Mouse (Mus musculus) erythroid progenitor cell, adult 5-6 weeks (primary cell): Measurements from ENCODE around the gene Mmp11. TPM values are rescaled to one million over a fixed set of nuclear protein-coding genes. Genes with fewer than 3 reads are reported as not detected.
"Not testable (repeated sequence)": the region's sequence is repeated elsewhere in the genome, so short reads cannot be mapped to it uniquely, and the experiment has no call there.

Source experiments
- ATAC-seq: replicated peaks from 2 replicates; pipeline ENCODE4 v1.8.0; 2016; ENCODE audit warnings: moderate number of reproducible peaks, mild to moderate bottlenecking, moderate TSS enrichment, inconsistent platforms; ENCODE audit not compliant: poor library complexity, low FRiP score, severe bottlenecking
- total RNA-seq, 2 experiments: library from RNA; stranded (forward) in 1 of 2; stranded (reverse) in 1 of 2; fragments of 150-400 nt in 1 of 2; fragments of 186-747, 209-891 nt in 1 of 2; gene quantifications; 2 replicates each; pipeline versions ENCODE4 v1.2.3 to v1.2.4; 2015 to 2017; ENCODE audit warnings: low replicate concordance in 2 of 2

Mmp11 gene
- total RNA-seq, 2 experiments from 2014 or later, result 0.68 TPM; not detected in 1

DNA sequence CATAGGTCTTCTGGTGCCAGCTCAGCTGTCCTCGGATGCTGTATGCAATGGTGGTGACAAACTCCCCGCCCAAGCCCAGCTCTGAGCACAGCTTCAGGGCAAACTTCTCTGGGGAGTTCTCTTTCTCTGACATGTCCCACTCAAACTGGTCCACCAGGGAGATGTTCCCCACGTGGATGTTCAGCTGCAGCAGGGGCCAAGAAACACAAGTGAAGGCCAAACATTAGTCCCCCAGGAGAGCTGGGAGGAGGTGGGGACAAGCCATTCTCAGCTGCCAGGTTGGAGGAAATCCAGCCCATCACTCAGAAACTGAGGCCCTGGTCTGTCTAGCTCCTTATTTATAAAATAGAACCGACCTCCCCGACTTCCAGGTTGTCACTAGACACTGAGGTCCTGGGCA, 31.9 kb downstream of the Mmp11 start:
- ATAC-seq, result no peak

DNA sequence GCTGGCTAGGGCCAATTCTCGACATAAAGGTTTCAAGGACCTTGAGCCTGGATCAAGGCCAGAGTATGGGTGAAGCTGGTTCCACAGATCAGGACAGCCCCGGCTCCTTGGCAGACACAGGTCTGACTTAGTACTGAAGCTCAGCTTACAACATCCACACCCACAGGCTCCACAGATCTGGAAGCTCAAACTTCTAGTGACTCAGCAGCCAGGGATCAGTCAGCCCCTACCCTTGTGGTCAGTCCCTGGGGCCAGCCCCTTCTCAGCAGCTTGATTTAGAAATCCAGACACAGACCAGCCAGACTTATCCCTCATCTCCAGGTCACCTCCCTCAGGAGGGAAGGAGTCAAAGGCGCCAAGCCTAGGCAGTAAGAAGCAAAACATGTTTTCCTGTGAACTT, 37.5 kb downstream of the Mmp11 start:
- no peak for ATAC-seq

DNA sequence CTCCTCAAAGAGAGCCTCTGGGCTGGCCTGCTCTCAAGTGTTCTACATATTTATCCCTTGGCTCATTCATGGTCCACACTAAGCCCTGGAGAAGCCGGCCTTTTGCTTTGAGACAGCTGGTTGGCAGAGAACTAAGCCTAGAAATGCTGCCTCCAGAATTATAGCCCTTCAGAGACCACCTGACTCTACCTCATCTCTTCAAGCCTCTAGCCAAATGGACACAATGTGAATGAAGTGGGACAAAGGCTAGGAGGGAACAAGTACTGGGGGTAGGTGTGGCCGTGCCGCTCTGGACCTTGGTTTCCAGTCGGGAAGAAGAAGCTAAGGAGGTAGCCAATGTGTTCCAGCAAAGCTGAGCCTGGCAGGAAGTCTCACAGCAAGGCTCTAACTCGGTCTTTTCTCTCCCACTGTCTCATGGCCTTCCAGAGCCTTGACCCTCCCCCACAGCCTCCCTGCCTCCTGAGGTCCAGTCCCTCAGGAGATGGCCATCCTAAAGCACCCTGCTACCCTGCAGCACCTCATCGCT, 38.2 kb downstream of the Mmp11 start:
- no peak for ATAC-seq

DNA sequence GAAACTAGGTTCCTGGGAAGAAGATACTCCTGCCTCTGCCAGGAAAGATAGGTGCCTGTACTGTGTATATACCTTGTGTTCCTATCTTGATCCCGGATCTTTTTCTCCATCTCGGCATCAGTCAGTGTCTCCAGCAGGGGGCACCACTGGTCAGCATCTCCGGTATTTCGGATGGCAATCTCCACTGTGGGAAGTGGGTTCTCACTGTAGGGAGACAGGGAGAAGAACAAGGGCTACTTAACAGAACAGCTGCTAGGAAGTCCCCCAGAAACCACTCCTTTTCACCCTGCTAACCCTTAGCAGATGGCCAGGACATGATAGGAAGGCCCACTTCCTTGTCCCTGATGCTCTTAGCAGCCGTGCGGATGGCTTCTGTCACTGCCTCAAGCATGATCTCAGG, 38.9 kb downstream of the Mmp11 start:
- ATAC-seq, result no peak

DNA sequence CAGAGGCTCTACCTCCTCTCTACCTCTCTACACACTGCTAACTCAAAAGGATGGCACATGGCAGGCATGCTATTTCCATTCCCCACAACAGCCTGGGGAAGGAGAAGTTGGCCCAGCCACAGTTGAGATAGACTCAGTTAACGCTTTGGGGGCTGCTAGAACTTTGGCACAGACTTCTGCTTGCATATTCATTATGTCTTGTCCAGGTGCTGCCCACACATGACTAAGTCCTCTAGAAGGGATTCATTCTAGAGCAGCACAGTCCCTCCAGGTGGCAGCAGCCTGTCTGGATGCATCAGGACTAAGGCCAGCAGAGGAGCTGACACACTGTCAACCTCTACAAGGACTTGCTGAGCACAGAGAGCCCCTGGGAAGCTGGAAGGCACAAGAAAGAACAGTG, 40.1 kb downstream of the Mmp11 start:
- ATAC-seq, result no peak

DNA sequence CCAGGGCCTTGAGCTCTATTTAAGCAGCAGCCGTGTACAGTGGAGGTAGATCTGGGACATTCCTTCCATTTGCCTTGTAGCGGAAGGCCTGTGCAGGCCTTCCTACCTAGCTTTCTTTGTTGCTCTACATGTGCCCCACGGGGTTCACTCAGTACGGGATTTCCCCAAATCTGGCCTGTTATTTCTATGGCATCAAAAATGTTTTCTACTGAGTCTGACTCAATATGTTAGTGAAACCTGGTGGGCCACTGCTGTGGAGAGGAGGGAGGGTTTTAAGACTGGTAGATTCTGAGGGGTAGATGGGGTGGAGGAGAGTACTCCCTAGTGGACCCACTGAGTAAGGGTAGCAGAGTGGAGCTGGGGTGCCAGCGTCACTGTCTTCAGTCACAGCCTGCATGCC, 40.6 kb downstream of the Mmp11 start:
- no peak for ATAC-seq

DNA sequence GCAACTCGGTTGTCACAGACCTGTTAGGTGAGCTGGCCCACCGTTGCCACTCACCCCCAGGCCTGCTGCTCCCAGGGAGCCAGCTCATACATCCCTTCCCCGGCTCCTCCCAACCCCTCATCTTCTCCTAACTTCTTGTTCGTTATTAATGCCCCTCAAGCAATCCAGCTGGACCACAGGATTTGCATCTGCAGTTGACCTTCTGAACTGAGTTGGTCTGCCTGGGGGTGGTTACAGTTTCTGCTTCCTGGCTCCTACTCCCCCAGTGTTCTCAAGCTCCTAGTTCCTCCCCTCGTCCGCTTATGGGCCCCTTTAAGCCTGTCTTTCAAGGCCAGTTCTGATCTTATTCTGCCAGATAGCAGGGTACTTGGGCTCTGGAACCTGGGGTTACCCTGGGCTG, 41.7 kb downstream of the Mmp11 start:
- ATAC-seq, result no peak

DNA sequence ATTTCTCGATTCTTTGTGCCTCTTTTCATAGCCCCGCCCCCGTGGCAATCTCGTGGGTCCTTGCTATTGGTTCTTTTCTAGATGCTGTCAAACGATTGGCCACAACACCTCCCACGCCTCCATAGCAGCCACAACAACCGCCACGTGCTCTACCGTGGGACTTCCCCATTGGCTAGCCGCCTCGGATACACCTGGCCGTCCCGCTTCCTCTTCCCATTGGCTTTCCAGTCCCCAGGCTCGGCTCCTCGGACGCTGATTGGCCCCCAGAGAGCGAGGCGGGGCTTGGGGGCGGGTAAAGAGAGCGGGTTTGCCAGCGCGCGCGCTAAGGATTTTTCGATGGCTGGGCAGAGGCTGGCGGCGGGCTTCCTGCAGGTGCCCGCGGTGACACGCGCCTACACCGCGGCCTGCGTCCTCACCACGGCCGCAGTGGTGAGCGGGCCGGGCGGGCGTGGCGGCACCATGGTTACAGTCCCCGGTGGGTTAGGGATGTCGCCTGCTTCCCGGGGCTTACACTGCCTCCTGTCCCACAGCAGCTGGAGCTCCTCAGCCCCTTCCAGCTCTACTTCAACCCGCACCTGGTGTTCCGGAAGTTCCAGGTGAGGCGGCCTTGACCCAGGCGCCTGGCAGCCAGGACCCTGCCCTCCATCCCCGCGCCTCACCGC, 43.1 kb downstream of the Mmp11 start, which contains the start of gene Derl3:
Gene Derl3, plus strand, starts transcription at position 325 of the 662 bp plus-strand sequence.
- ATAC-seq, result peak; percentile 98

DNA sequence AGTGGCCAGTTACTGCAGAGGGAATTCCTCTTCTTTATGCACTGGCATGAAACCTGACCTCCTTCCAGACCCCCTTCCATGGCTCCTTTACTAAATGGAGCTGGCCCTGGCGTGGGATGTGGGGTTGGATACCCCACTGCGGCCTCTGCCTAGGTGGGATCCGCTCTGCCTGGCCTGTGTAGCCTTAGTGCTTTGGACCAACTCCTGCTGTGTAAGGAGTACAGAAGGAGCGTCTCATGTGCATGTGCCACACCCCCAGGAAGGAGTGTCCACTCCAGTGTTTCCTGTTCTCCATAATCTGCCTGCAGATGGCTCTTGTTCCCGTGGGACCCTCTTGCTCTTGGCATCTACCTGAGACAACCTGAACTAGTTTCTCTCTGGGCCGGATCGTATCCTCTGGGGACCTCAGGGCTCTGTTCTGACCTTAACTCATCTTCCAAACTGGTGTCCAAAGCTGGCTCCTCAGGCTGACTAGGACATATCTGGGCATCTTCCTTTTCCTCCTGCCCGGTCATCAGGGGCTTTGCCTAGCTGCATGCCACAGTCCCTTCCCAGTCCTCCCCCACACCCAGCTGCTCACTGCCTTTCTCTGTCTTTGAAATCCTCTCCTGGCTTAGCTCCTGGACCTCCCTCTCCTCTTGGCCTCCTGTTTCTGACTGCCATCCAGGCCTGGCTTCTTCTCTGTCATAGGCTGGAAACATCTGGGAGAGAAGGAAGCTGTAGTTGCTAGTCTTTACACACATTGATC, 46.7 kb downstream of the Mmp11 start:
- no peak for ATAC-seq

DNA sequence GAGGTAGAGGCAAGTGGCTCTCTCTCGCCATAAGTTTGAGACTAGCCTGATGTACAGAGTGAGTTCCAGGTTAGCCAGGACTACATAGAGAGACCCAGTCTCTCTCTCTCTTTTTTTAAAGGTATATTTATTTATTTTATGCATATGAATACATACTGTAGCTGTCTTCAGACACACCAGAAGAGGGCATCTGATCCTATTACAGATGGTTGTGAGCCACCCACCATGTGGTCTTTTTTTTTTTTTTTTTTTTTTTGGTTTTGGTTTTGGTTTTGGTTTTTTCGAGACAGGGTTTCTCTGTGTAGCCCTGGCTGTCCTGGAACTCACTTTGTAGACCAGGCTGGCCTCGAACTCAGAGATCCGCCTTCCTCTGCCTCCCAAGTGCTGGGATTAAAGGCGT, 48.8 kb downstream of the Mmp11 start:
- ATAC-seq, result not testable (repeated sequence)

DNA sequence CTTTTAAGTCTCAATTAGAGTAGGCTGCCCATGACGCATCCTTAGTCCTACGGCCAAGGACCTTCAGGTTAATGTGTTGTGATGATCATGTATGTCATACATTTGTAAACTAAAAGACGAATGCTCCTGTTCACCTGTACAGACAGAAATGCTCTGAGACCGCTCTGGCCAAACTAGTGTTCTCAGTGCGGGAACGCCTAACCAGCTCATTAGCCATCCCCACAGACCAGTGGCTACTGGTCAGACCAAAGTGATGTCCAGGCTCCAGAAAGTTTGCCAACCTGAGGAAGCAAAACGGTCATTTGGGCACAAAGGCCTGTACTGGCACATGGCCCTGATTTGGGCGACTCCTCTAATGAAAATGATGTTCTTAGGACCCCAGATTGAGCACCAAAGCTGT, 51.6 kb downstream of the Mmp11 start:
- ATAC-seq, result no peak

DNA sequence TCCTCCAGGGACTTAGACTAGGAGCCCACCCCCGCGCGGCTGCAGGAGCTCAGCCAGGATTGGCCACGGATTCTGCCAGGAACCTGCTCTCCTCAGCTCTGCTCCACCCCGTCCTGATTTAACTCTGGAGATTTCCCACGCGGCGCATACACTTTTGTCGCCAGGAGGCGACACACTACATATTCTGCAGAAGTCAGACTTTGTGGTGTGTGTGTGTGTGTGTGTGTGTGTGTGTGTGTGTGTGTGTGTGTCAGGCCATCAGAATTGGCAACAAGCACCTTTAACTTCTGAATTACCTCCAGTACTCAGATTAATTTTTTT, 53.1 kb downstream of the Mmp11 start:
- ATAC-seq, result peak; percentile 45; the same call in 1 of the 2 replicates

DNA sequence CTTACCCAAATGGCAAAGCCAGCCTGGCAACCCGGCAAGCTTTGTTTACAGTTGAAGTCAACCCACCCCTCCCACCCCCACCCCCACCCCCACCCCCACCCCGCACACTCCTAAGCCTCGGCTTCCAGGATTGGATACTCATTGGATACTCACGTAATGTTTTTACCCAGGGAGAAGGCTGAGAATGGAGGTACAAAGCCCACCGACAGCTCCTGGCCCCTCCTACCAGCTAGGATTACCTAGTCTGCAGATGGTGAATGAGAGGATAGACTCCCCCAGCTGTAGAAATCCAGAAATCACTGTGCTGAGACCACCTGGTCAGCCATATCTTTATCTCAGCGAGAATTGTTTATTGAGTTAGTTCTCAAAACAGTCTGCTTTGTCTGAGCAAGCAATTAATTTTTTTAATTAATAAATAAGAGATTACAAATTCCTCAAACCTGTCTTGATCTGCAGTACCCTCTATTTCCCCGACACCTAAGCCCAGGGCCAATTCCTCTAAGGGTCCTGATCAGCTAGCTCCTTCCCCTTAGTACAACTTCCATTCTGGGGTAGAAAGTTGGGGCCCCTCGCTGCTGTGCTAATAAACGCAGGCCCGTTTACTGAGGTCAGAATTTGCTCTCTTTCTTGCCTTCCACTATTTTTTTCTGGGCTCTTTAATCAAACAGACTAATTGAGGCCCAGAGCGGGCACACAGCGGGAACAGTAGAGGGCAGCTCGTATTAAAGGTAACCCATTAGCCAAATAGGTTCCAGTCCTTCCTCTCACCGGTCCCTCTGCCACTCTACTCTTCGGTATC, 53.7 kb downstream of the Mmp11 start:
- ATAC-seq, result 0 out of 2 replicates have a peak, but pooled peaks have one; percentile 18

DNA sequence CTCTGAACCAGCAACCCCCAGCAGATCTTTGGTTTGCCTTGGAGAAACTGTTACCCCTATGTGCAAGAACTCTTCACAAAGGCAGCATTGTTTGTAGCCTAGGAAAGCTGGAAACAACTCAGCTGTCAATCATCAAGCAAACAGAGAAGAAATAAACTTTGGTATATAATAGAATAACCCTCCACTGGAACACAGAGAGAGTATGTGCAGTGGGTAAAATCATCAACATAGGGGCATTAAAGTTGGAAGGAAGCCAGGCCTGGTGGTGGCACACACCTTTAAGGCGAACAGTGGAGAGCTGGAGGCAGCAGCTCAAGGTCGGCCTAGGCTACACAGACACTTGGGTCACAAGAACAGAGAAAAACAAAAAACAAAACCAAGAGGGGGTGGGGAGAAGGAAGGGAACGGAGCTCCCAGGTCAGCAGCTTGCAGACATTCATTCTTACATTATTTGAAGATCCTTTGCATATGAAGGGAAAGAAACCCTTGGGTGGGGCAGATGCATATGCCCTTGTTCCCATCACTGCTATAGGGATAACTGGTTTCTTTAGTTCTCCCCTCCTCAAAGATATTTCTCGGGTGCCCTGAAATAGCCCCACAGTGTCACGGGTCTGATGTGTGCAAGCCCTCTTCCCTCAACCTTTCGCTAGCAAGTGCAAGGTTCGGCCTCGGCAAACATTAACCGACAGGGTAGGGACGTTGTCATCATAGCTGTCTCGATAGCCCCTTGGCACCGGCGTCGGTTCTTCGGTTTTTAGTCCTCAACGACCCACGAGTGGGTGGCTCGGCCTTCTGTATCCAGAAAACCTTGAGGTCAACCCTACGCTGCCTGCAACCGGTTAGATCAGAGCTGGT, 54.5 kb downstream of the Mmp11 start:
- ATAC-seq, result no peak

DNA sequence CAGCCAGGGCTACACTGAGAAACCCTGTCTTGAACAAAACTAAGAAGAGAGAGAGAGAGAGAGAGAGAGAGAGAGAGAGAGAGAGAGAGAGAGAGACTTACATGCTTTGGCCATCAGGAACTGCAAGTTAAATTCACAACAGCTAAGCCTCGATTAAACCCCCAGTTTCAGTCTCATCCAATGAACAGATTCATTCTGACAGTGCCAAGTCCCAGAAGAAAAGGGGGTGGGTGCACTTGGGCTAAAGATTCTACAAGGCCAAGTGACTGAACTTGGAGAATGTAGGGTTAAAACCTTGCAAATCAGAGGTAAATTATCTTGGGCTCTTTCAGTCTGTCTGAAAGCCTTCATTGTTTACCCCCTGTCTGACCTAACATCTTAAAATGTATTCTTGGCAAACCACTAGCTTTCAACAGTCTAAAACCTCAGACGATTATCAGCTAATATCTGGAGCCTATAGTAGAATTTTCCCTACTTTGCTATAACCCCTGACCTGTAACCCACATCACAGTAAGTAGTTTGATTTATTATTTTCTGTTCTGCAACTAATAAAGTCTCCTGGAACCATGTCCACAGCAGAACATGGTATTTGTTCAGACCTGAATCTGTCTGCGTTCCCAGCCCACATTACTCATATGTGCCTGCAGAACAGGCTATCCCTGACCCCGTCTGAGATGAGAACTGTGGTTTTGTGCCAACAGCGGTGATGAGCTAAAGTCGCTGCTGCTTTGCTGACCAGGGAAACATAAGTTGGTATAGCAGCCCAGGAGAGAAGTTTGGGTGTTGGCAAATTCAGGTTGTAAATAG, 55.3 kb downstream of the Mmp11 start:
- ATAC-seq, result no peak

DNA sequence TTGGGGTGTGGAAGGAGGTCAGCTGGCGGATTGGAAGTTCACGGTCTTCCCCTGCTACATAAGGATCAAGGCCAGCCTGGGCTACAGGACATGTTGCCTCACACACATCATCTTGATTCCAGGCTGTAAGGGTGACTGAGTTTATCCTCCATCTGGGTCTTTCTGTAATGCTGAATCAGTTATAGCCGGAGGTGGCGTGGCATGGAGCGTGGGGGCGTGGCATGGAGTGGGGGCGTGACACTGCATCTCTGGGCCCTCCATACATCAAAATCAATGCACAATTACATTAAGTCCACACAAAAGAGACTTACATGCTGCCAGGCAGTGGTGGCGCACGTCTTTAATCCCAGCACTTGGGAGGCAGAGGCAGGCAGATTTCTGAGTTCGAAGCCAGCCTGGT, 55.9 kb downstream of the Mmp11 start:
- no peak for ATAC-seq

DNA sequence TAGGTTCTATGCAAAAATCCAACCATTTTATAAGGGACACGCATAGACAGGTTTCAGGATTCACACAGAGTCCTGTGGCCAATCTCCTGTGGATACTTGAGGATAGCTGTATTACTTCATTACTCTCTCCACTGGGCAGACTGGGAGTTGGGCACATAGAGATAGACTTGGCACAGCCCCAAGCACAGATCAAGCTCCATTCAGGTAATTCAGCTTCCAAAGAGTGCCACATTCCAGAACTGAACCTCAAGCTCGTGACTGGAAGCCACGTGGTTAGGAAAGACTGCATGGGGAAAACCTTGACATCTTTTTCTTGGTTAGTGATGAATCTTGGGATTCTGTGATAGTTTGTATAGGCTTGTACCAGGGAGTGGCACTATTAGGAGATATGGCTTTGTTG, 57.5 kb downstream of the Mmp11 start:
- ATAC-seq, result no peak

DNA sequence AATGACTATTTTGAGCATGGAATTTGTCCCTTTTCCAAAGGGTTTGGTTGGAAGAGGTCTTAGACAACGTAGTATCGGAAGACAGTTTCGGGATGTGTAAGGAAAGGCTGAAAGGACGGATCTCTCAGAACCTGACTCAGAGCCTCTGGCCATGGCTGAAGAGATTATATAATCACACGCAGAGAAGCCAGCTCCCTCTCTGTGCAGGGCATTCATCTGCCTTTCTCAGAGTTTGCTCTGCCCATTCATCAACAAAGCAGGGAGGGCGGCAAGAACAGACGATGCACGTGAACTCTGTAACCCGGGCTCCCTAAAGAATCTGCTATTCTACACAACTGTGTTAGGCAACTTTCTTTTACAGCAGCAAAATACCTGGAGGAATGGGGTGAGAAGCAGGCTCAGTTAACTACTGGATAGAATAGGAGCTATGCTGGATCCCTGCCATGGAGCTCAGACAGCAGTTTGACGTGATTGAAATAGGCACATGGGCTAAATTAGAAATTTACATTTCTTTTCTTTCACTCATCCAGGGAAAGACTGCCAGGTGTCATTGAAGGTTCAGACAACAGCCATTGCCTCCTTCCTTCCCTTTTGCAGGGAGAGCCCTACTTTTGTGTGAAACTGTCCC, 62.6 kb downstream of the Mmp11 start:
- ATAC-seq, result no peak
